Mouse (Mus musculus) heart, postnatal 36 days (tissue): ENCODE measurements around the gene Snrnp70. TPM values are rescaled to one million over a fixed set of nuclear protein-coding genes. Genes with fewer than 3 reads are reported as not detected.
"Not testable (repeated sequence)": the region's sequence is repeated elsewhere in the genome, so short reads cannot be mapped to it uniquely, and the experiment has no call there.

Experiments used
- DNase-seq, 2 experiments: peaks; one replicate each; pipeline ENCODE4 v3.0.0; 2021 to 2022
- intact Hi-C: fragments of 180-260 bp; cut with DNase I; formaldehyde crosslinking; loops from one replicate; pipeline ENCODE4 v1.15.1; 2025
- total RNA-seq, 2 experiments: library from RNA; stranded (reverse); gene quantifications; 2 replicates each; pipeline ENCODE4 v1.2.3; 2021

Gene Snrnp70
- total RNA-seq, 2 experiments from 2014 or later: 92.8 to 95.9 TPM

GRCm38 (mm10) chr7:45412421-45412820 is 16.9 kb upstream of the Snrnp70 start:
- no peak for DNase-seq
- intact Hi-C loops: no loop called here

GRCm38 (mm10) chr7:45409497-45410163 is 14.1 kb upstream of the Snrnp70 start:
- intact Hi-C loops: no loop called here
- DNase-seq: no peak

- no peak for DNase-seq
- intact Hi-C loops: no loop called here
Measured at GRCm38 (mm10) chr7:45408949-45409348, 13.4 kb upstream of the Snrnp70 start.

- DNase-seq: no peak
- intact Hi-C loops: no loop called here
Measured at GRCm38 (mm10) chr7:45408351-45408750, 12.8 kb upstream of the Snrnp70 start.

GRCm38 (mm10) chr7:45407836-45408235 is 12.3 kb upstream of the Snrnp70 start:
- intact Hi-C loops: loop anchor here (2.0 kb wide), 1 partner anchor 25 kb away; no protein-coding TSS in a partner anchor
- no peak for DNase-seq

- peak; percentile 43 to 54 for DNase-seq
- intact Hi-C loops: loop anchor here (2.0 kb wide), 1 partner anchor 26 kb away; no protein-coding TSS in a partner anchor
Measured at GRCm38 (mm10) chr7:45406157-45407156, 10.9 kb upstream of the Snrnp70 start.

- intact Hi-C loops: loop anchor here (2.0 kb wide), 1 partner anchor 27 kb away; no protein-coding TSS in a partner anchor
- peak; percentile 82 to 88 for DNase-seq
Measured at GRCm38 (mm10) chr7:45405091-45406075, 9.8 kb upstream of the Snrnp70 start, which contains the start of gene Kcna7. Kcna7 (plus strand) TSS chr7:45405653.

- peak; percentile 51 to 63 for DNase-seq
- intact Hi-C loops: no loop called here
Measured at GRCm38 (mm10) chr7:45403532-45404261, 8.2 kb upstream of the Snrnp70 start.

- no peak for DNase-seq
- intact Hi-C loops: no loop called here
Measured at GRCm38 (mm10) chr7:45401521-45402085, 6.1 kb upstream of the Snrnp70 start.

GRCm38 (mm10) chr7:45396787-45397186 is 1.2 kb upstream of the Snrnp70 start:
- DNase-seq: no peak
- intact Hi-C loops: loop anchor here (5.0 kb wide), 1 partner anchor 36 kb away; the partner anchor contains the start of gene Gys1

- DNase-seq: not testable (repeated sequence)
- intact Hi-C loops: loop anchor here (5.0 kb wide), 1 partner anchor 36 kb away; the partner anchor contains the start of gene Gys1
Measured at GRCm38 (mm10) chr7:45396337-45396775, 814 bp upstream of the Snrnp70 start.

- intact Hi-C loops: loop anchor here (2.0 to 5.0 kb wide), 3 partner anchors 24 to 86 kb away; partner anchors contain the start of genes Gys1 and Lin7b
- DNase-seq: no peak
Measured at GRCm38 (mm10) chr7:45395129-45395541, 407 bp downstream of the Snrnp70 start.

- intact Hi-C loops: no loop called here
- no peak for DNase-seq
Measured at GRCm38 (mm10) chr7:45386077-45386476, 9.5 kb downstream of the Snrnp70 start.

- DNase-seq: no peak
- intact Hi-C loops: no loop called here
Measured at GRCm38 (mm10) chr7:45376057-45376456, 19.5 kb downstream of the Snrnp70 start.

- no peak for DNase-seq
- intact Hi-C loops: no loop called here
Measured at GRCm38 (mm10) chr7:45374620-45375019, 20.9 kb downstream of the Snrnp70 start.

GRCm38 (mm10) chr7:45372371-45372770 is 23.2 kb downstream of the Snrnp70 start:
- intact Hi-C loops: no loop called here
- DNase-seq: no peak

- intact Hi-C loops: loop anchor here (2.0 kb wide), 1 partner anchor 24 kb away; the partner anchor contains the start of gene Snrnp70
- peak; percentile 72 to 76 for DNase-seq
Measured at GRCm38 (mm10) chr7:45370475-45371311, 24.8 kb downstream of the Snrnp70 start, which contains the start of gene Lin7b. Lin7b (minus strand) TSS chr7:45370583.
